Mouse (Mus musculus): ENCODE results near the gene Kdm3a. TPM values are rescaled to one million over a fixed set of nuclear protein-coding genes. Genes with fewer than 3 reads are reported as not detected.

Kdm3a gene
- polyA plus RNA-seq, 1 experiment from 2014 or later = 41.8 TPM

DNA sequence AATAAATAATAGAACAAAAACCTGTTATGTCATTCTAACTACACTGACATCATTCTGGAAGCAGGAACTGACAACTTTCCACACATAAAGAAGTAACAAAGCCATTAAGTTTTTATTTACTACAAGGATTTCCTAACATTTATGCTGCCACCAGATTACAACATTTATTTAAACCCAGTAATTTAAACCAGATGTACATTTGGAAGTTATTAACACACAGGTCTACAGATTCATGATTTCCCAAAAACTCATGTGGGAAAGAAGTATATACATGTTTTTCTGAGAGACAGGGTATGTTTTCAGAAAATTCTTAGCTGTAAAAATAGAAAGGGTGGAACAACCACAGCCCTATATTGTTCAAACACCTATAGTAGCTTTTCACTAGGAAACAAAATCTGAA lies 8.1 kb downstream of the Kdm3a start:
- peaks cover 45% of the 10 kb centered on the region for H3K36me3 ChIP-seq
- H3K9ac ChIP-seq = no peak overlapping the region
- H3K27me3 ChIP-seq = no peaks in the 10 kb centered on the region
- H3K9me3 ChIP-seq = no peaks in the 10 kb centered on the region
- H3K4me1 ChIP-seq = 0 out of 2 replicates have a peak, but pooled peaks cover 2% of the 10 kb centered on the region
- no peak overlapping the region for H3K4me3 ChIP-seq
- ATAC-seq (ENCODE audit: insufficient number of reproducible peaks, low FRiP score, low TSS enrichment, low read depth) = no peak
- no peak overlapping the region for H3K27ac ChIP-seq
- H3K4me2 ChIP-seq = no peak overlapping the region

GRCm38 (mm10) chr6:71621981-71622380 lies 10.8 kb downstream of the Kdm3a start:
- ATAC-seq (ENCODE audit: insufficient number of reproducible peaks, low FRiP score, low TSS enrichment, low read depth) = no peak
- Histone ChIP-seq H3K4me2 (no peak overlapping the region), H3K9me3 (no peaks in the 10 kb centered on the region), H3K36me3 (peaks cover 50% of the 10 kb centered on the region), H3K27ac (no peak overlapping the region), H3K4me1 (0 out of 2 replicates have a peak, but pooled peaks cover 3% of the 10 kb centered on the region), H3K27me3 (no peaks in the 10 kb centered on the region), H3K9ac (no peak overlapping the region), H3K4me3 (no peak overlapping the region)
- WGBS = 66% methylated on average over 5 of the region's 5 CpGs

DNA sequence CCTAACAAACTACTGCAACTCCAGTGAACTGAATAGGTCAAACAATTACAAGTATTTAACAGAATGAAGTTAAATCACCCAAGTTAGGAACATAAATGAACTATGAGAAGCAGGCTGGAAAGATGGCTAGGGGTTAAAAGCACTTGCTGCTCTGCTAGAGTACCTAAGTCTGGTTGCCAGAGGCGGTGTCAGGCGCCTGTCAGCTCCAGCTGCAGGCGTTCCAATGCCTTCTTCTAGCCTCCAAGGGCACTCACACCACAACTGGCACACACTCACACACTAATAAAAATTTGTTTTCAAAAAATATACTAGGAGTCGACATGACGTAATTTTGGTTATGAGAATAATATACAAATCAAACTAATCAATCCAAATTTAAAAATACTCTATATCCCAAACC lies 11.2 kb downstream of the Kdm3a start:
- Histone ChIP-seq H3K4me3 (no peak overlapping the region), H3K27me3 (no peaks in the 10 kb centered on the region), H3K27ac (no peak overlapping the region), H3K9me3 (no peaks in the 10 kb centered on the region), H3K4me1 (0 out of 2 replicates have a peak, but pooled peaks cover 6% of the 10 kb centered on the region), H3K9ac (no peak overlapping the region), H3K36me3 (peaks cover 51% of the 10 kb centered on the region), H3K4me2 (no peak overlapping the region)
- ATAC-seq (ENCODE audit: insufficient number of reproducible peaks, low FRiP score, low TSS enrichment, low read depth) = no peak
- 74% methylated on average over 5 of the region's 5 CpGs for WGBS

- 71% methylated on average over 5 of the region's 5 CpGs for WGBS
- Histone ChIP-seq H3K27ac (no peak overlapping the region), H3K4me1 (0 out of 2 replicates have a peak, but pooled peaks cover 4% of the 10 kb centered on the region), H3K4me3 (no peak overlapping the region), H3K27me3 (no peaks in the 10 kb centered on the region), H3K9ac (no peak overlapping the region), H3K36me3 (peaks cover 56% of the 10 kb centered on the region), H3K4me2 (no peak overlapping the region), H3K9me3 (no peaks in the 10 kb centered on the region)
- no peak for ATAC-seq (ENCODE audit: insufficient number of reproducible peaks, low FRiP score, low TSS enrichment, low read depth)
Observed at GRCm38 (mm10) chr6:71616959-71617358, 15.8 kb downstream of the Kdm3a start.

DNA sequence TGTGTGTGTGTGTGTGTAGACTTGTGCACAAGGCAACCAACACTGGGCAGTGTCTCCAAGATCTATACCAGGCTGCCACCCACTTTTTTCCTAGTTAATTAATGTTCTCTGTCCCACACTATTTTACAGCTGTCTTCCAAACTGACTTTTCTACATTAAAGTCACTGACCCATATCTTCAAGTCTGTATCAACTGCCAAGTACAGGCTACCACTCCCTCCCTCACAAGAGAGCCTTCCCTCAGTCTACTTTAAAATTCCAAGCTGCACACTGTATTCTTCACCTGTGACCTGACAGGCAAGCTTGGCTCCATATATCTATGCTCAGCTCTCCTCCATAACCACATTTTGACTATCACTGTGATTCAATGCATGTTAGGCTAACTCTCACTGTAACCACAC lies 19.6 kb downstream of the Kdm3a start:
- ATAC-seq (ENCODE audit: insufficient number of reproducible peaks, low FRiP score, low TSS enrichment, low read depth) = no peak
- Histone ChIP-seq H3K27me3 (no peaks in the 10 kb centered on the region), H3K9ac (no peak overlapping the region), H3K36me3 (peaks cover 66% of the 10 kb centered on the region), H3K4me3 (no peak overlapping the region), H3K4me2 (no peak overlapping the region), H3K9me3 (no peaks in the 10 kb centered on the region), H3K4me1 (0 out of 2 replicates have a peak, but pooled peaks cover 4% of the 10 kb centered on the region), H3K27ac (no peak overlapping the region)

GRCm38 (mm10) chr6:71609968-71610367 lies 22.8 kb downstream of the Kdm3a start:
- no peaks in the 10 kb centered on the region for H3K4me1 ChIP-seq
- H3K4me3 ChIP-seq = no peak overlapping the region
- no peak overlapping the region for H3K27ac ChIP-seq
- ATAC-seq (ENCODE audit: insufficient number of reproducible peaks, low FRiP score, low TSS enrichment, low read depth) = no peak
- H3K36me3 ChIP-seq = peaks cover 56% of the 10 kb centered on the region
- H3K4me2 ChIP-seq = no peak overlapping the region
- H3K27me3 ChIP-seq = no peaks in the 10 kb centered on the region
- WGBS = 93% methylated on average over 7 of the region's 7 CpGs
- H3K9me3 ChIP-seq = no peaks in the 10 kb centered on the region
- no peak overlapping the region for H3K9ac ChIP-seq

DNA sequence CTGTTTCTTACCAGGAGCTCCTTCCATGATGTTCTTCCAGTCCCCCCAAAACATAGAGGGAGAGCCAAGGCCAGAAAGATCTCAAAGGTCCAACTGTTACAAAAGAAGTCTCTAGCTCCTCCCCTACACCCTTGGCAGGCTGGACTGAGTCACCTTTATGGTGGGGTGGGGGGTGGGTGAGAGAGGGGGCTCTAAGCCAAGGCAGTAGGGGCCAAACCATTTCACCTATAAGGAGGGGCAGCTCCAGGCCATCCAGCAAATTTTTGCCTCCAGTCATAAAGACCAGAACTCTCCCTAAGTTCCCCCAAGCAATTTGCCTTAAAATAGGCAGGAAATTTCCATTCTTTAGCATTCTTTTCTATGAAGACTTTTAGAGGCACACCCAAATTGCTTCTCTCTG lies 23.8 kb downstream of the Kdm3a start:
- Histone ChIP-seq H3K9ac (no peak overlapping the region), H3K4me2 (no peak overlapping the region), H3K27ac (no peak overlapping the region), H3K9me3 (no peaks in the 10 kb centered on the region), H3K4me1 (no peaks in the 10 kb centered on the region), H3K4me3 (no peak overlapping the region), H3K27me3 (no peaks in the 10 kb centered on the region), H3K36me3 (peaks cover 57% of the 10 kb centered on the region)
- no peak for ATAC-seq (ENCODE audit: insufficient number of reproducible peaks, low FRiP score, low TSS enrichment, low read depth)

GRCm38 (mm10) chr6:71607756-71608155 lies 25.0 kb downstream of the Kdm3a start:
- WGBS = 89% methylated on average over 3 of the region's 3 CpGs
- Histone ChIP-seq H3K9me3 (no peaks in the 10 kb centered on the region), H3K9ac (no peak overlapping the region), H3K36me3 (peaks cover 58% of the 10 kb centered on the region), H3K4me3 (no peak overlapping the region), H3K27me3 (no peaks in the 10 kb centered on the region), H3K4me1 (no peaks in the 10 kb centered on the region), H3K27ac (no peak overlapping the region), H3K4me2 (no peak overlapping the region)
- no peak for ATAC-seq (ENCODE audit: insufficient number of reproducible peaks, low FRiP score, low TSS enrichment, low read depth)

DNA sequence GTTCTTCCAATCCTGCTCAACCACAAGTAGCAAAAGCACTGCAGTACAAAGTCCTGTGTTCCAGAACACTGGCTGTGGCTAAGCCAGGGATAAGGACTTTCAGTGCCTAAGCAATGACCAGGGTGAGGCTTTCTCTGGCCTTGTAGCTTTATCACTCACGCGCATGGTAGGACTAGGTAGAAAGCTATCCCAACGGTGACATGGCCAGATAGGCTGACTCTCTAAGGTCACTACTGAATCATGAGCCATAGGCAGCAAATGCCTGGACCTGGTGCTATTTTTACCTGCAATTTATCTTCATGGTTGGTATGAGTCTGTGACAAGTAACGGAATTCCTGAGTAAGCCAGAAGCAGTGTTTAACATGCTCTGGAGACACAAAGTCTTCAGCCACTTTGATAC lies 42.6 kb downstream of the Kdm3a start:
- Histone ChIP-seq H3K9ac (no peak overlapping the region), H3K4me2 (no peak overlapping the region), H3K36me3 (peaks cover 78% of the 10 kb centered on the region), H3K27me3 (no peaks in the 10 kb centered on the region), H3K9me3 (no peaks in the 10 kb centered on the region), H3K4me1 (no peaks in the 10 kb centered on the region), H3K4me3 (no peak overlapping the region), H3K27ac (no peak overlapping the region)
- 90% methylated on average over 4 of the region's 4 CpGs for WGBS
- no peak for ATAC-seq (ENCODE audit: insufficient number of reproducible peaks, low FRiP score, low TSS enrichment, low read depth)

DNA sequence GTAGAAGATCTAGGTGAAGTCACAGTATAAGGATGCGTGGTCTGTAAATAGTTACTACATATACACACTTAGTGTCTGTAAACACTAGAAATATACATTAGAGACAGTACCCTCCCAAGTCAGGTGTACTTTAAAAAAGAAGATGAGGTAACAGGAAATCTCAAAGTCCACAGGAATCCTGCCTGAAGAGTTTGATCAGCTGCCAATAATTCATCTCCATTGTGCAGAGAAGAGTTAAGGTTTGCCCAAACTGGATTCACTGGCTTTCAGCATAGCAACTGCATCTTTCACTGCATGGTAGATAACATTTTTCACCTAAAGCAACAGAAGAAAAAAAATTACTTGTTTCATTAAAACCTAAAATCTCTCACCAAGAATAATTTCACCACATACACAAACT lies 43.4 kb downstream of the Kdm3a start:
- no peak overlapping the region for H3K4me3 ChIP-seq
- WGBS = 97% methylated on average over 1 of the region's 1 CpGs
- no peaks in the 10 kb centered on the region for H3K4me1 ChIP-seq
- H3K27ac ChIP-seq = no peak overlapping the region
- ATAC-seq (ENCODE audit: insufficient number of reproducible peaks, low FRiP score, low TSS enrichment, low read depth) = no peak
- no peaks in the 10 kb centered on the region for H3K27me3 ChIP-seq
- no peak overlapping the region for H3K4me2 ChIP-seq
- peaks cover 72% of the 10 kb centered on the region for H3K36me3 ChIP-seq
- no peak overlapping the region for H3K9ac ChIP-seq
- no peaks in the 10 kb centered on the region for H3K9me3 ChIP-seq

DNA sequence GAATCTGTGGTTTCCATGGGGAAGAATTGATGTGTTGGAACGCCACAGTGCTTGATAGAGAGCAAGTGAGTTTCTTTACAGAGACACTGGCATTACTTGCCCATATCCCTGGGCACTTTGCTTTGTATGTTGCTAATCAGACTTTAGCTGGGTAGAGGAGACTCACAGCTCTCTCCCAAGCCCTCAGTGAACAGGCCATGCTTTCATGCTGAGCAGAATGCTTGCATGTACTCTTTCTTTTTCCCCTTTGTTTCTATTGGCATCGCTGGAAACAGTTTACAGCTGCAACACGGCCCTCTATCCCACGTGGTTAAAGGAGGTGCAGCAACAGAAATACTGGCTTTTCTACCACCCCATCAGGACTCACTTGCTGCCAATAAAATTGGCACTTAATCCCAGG lies 49.6 kb downstream of the Kdm3a start:
- Histone ChIP-seq H3K36me3 (peaks cover 34% of the 10 kb centered on the region), H3K4me1 (no peaks in the 10 kb centered on the region), H3K27ac (no peak overlapping the region), H3K9me3 (no peaks in the 10 kb centered on the region), H3K4me2 (no peak overlapping the region), H3K4me3 (no peak overlapping the region), H3K9ac (no peak overlapping the region), H3K27me3 (no peaks in the 10 kb centered on the region)
- ATAC-seq (ENCODE audit: insufficient number of reproducible peaks, low FRiP score, low TSS enrichment, low read depth) = no peak
- 40% methylated on average over 4 of the region's 4 CpGs for WGBS

DNA sequence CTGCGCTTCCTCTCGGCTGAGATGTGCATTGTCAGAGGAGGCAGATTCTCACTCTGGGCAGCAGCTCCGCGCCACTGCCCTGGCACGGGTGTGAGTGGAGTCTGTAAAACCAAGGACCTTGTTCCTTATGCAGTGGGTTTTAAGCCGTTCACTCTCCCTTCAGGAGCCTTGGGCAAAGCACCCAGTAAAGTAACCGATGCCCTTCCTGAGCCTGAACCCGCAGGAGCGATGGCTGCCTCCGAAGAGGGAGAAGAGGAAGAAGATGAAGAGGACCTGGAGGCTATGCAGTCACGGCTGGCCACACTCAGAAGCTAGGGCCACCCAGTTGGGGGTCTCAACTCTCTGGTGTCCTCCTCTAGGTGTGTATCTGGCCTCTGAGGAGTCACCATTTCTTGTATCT lies 53.3 kb downstream of the Kdm3a start:
- no peak overlapping the region for H3K9ac ChIP-seq
- no peak for ATAC-seq (ENCODE audit: insufficient number of reproducible peaks, low FRiP score, low TSS enrichment, low read depth)
- no peaks in the 10 kb centered on the region for H3K27me3 ChIP-seq
- H3K4me1 ChIP-seq = no peaks in the 10 kb centered on the region
- no peaks in the 10 kb centered on the region for H3K9me3 ChIP-seq
- 95% methylated on average over 11 of the region's 11 CpGs for WGBS
- no peak overlapping the region for H3K4me2 ChIP-seq
- H3K4me3 ChIP-seq = no peak overlapping the region
- peaks cover 34% of the 10 kb centered on the region for H3K36me3 ChIP-seq
- H3K27ac ChIP-seq = no peak overlapping the region

DNA sequence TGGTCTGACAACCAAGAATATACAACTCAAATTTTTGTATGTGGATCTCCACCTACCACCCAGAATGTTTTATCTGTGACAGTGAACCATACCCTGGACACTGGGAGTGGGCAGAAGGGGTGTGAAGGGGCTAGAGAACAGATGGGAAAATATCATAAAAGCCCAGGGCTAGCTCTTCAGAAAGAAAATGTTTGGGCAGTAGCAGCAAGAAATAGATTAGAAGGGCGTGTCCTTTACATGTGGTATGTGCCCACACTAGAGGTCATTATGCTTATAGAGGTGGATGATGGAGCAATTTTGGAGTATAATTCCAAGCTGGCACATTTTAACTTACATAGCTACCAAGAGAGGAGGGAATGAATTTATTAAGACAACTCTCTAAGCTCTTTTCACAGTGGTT lies 57.4 kb downstream of the Kdm3a start:
- Histone ChIP-seq H3K4me2 (no peak overlapping the region), H3K27ac (no peak overlapping the region), H3K9me3 (no peaks in the 10 kb centered on the region), H3K4me3 (no peak overlapping the region), H3K9ac (no peak overlapping the region), H3K27me3 (no peaks in the 10 kb centered on the region), H3K36me3 (peaks cover 43% of the 10 kb centered on the region), H3K4me1 (no peaks in the 10 kb centered on the region)
- 90% methylated on average over 1 of the region's 1 CpGs for WGBS
- no peak for ATAC-seq (ENCODE audit: insufficient number of reproducible peaks, low FRiP score, low TSS enrichment, low read depth)

Data from limb, embryonic 15.5 days (tissue).